Mouse (Mus musculus): ENCODE results near the gene Slc38a3.

Slc38a3 gene

GRCm38 (mm10) chr9:107669480-107669945 is at the start of gene Slc38a3:
Slc38a3 (minus strand) TSS chr9:107669530.
- DNase-seq (ENCODE audit: low spot score in 2 of 2), result no peak

- DNase-seq (ENCODE audit: low spot score in 2 of 2), result no peak
These were observed 47.6 kb upstream of the Slc38a3 start for GRCm38 (mm10) chr9:107716951-107717350.

GRCm38 (mm10) chr9:107715632-107716031 is 46.3 kb upstream of the Slc38a3 start:
- DNase-seq (ENCODE audit: low spot score in 2 of 2), result no peak

- no peak for DNase-seq (ENCODE audit: low spot score in 2 of 2)
These were observed 45.1 kb upstream of the Slc38a3 start for GRCm38 (mm10) chr9:107714221-107714952.

GRCm38 (mm10) chr9:107709697-107710483 is 40.6 kb upstream of the Slc38a3 start, which contains the start of gene Sema3f:
Sema3f (minus strand) TSS chr9:107710475.
- DNase-seq (ENCODE audit: low spot score in 2 of 2), result peak; percentile 57 to 67

- DNase-seq (ENCODE audit: low spot score in 2 of 2), result no peak
These were observed 39.9 kb upstream of the Slc38a3 start for GRCm38 (mm10) chr9:107709096-107709696.

- no peak for DNase-seq (ENCODE audit: low spot score in 2 of 2)
These were observed 39.2 kb upstream of the Slc38a3 start for GRCm38 (mm10) chr9:107708439-107709095.

- no peak for DNase-seq (ENCODE audit: low spot score in 2 of 2)
These were observed 38.5 kb upstream of the Slc38a3 start for GRCm38 (mm10) chr9:107707701-107708438.

DNA sequence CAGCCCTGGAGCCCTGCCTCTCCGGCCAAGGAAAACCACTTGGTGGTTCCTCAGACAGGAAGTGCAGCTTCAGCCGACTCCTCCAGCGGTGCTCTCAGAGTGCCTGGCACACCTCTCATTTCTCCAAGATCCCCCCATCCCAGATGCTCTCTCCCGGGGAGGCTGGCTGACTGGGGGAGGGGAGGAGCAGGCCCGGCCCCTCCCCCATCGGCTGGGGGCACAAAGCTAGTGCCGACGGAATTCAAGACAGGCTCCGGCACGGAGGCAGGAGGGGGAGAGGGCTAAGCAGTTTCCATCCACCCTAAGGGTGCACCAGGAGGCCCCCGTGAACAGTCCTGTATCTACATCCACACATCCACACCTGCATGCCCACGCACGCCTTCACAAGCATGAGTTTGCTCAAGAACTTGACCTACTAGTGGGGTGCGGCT is 37.5 kb upstream of the Slc38a3 start:
- DNase-seq (ENCODE audit: low spot score in 2 of 2), result no peak

DNA sequence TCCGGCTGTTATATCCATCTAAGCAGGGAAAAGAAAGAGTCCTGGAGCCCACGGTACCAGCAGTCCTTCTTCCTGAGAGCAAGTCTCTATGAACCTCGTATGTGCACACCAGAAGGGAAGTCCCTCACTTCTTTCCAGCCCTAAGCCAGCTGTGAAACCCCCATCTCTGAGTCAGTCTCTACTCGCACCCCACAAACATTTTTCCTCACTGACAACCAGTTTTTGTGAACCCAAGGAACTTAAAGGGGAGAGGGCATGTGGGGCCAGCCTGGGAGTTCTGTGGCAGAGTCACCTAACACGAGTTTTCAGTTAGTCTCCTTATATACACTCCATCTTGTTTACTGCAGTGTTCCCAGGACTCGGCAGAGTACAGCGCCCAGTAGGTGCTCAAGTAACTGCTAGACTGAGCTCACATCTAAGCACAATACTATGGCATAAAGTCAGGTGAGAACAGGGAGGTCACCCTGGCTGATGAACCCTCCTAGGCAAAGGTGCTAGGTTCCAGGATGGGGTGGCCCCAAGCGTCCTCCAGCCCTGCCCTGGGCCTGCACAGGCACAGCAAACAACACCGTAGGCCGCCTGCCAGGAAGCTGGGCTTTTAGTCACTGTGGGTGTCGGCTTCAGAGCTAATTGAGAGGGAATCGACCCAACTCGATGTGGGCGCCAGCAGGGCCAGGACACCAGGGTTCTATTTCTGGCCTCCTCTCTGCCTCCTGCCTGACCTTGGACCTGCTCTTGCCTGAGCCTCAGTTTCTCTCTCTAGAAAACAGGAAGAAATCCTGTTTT is 34.2 kb upstream of the Slc38a3 start:
- DNase-seq (ENCODE audit: low spot score in 2 of 2), result no peak

GRCm38 (mm10) chr9:107702606-107703185 is 33.4 kb upstream of the Slc38a3 start:
- DNase-seq (ENCODE audit: low spot score in 2 of 2), result no peak

DNA sequence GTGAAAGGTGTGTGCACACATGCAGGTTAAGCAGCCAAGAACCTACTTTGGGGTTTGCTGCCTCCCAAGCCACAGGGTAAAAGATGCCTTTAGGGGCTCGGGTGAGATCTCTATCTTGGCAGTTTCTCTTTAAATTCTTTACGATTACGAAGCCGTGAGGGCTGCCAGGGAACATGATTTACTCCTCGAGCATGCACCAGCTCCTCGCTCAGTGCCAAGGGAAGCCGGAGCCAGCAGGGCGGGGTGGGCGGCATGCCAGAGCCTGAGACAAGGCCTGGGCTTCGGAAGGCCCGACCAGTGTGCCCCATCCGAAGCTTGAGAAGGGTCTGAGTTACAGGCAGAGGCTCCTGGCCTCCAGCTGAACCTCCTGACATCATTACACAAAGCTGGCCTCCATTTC is 32.3 kb upstream of the Slc38a3 start:
- peak; percentile 69 to 77 for DNase-seq (ENCODE audit: low spot score in 2 of 2)

DNA sequence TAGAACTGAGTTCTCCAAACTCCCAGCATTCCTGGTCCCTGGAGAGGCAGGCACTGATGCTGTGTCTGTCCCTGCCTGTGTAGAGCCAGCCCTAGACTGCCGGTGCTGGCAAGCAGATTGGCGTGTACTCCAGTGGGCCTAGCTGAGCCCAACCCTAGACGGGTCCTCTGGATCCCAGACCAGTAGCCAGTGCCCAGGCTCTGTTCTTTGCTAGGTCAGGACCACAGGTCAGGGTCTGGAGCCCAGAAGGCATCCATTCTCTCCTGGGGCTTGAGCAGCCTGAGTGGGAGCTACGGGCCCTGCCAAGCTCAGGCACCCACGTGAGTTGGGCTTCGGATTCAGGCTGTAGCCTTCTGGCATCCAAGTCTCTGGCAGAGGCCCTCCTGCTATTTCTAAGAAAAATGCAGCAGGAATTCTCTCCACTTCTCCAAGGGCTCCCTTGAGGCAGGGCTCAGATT is 30.8 kb upstream of the Slc38a3 start:
- peak; percentile 38 to 63 for DNase-seq (ENCODE audit: low spot score in 2 of 2)

DNA sequence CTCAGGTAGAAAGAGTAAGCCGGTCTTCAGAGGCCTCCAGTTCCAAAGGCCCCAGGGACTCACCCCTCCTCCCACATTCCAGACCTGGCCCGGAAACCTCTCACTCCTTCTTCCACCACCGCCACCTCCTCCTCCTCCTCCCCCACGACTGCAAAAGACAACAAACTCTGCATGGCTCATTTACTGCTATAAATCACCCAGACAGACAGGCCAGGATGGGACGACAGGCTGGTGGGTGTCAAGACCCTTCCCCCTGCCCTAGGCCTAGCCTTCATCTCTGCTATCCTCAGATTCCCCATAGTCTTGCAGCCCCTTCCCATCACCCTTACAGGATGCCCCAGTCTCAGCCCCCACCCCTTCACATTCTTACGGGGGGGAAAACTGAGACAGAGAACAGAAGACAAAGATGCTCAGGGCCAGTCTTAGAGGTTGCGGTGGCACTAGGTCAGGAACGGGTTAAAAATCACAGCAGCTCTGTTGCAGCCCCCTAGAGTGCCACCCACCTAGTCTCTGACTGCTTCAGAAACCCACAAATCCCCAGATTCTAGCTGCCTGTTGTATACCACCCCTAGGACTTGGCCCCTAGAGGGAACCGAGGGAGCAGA is 30.1 kb upstream of the Slc38a3 start:
- DNase-seq (ENCODE audit: low spot score in 2 of 2), result no peak

- no peak for DNase-seq (ENCODE audit: low spot score in 2 of 2)
These were observed 29.4 kb upstream of the Slc38a3 start for GRCm38 (mm10) chr9:107698611-107699190.

GRCm38 (mm10) chr9:107697811-107698521 is 28.6 kb upstream of the Slc38a3 start:
- no peak for DNase-seq (ENCODE audit: low spot score in 2 of 2)

DNA sequence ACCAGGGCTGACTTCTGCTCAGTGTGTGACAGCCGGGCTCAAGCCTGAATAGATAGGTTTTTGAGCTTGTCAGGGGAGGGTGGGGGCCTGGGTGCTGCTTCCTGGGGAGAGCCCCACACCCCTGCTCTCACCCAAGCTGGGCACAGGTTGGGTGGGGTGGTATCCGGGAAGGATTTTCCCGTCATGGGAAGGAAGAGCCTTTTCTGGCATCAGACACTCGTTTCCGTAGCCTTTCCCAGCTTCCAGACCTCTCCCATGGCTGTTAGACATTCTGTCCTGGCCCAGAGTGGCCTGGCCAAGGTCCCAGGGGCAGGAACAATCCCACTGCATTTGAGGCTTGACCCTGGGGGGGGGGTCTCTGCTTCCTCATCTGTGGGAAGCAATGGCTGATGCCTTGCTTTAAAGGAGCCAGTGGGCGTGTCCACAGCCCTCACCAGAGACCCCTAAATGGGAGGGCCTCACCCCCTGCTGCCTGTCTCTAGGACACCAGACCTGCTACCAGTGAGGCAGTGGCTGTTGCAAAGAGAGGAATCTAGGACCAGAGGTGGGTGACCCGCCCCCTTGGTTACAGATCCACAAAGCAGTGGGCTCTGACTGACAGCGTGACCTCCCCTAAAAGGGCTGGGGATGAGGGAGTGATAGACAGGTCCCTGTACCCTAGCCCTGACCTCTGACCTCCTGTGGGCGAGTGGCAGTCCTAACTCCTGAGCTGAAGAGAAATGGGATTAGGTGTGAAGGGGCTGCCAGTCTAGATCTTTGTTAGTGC is 27.7 kb upstream of the Slc38a3 start:
- DNase-seq (ENCODE audit: low spot score in 2 of 2), result no peak

- no peak for DNase-seq (ENCODE audit: low spot score in 2 of 2)
These were observed 26.8 kb upstream of the Slc38a3 start for GRCm38 (mm10) chr9:107696106-107696479.
